Comparison of ENCODE assay signal across 18 mouse cellular contexts in genomic region chr2:168256506-168256905, GRCm38 (mm10). TPM values are rescaled to one million over a fixed set of nuclear protein-coding genes. Genes with fewer than 3 reads are reported as not detected.
"Had no signal": no experiment of that assay in that cellular context is flagged by ENCODE, and none has a peak within 500 bp of the region (broad histone marks: within the 10 kb centered on the region; RNA-seq: fewer than 3 reads in every experiment).

No protein-coding gene starts in this region.

- H3K4me1 ChIP-seq: liver, embryonic 12.5 days; liver, embryonic 15.5 days; lung, embryonic 15.5 days; neural tube, embryonic 12.5 days; neural tube, embryonic 15.5 days; stomach, embryonic 15.5 days had no signal

- H3K4me3 ChIP-seq: limb, embryonic 10.5 days; limb, embryonic 13.5 days; liver, embryonic 12.5 days; liver, embryonic 15.5 days; lung, embryonic 15.5 days; megakaryocyte, embryonic 14.5 days; midbrain, embryonic 10.5 days; neural tube, embryonic 12.5 days; neural tube, embryonic 15.5 days; stomach, embryonic 15.5 days had no signal

- H3K36me3 ChIP-seq: limb, embryonic 10.5 days; limb, embryonic 13.5 days; liver, embryonic 12.5 days; liver, embryonic 15.5 days; lung, embryonic 15.5 days; neural tube, embryonic 12.5 days; neural tube, embryonic 15.5 days; stomach, embryonic 15.5 days had no signal

- H3K9me3 ChIP-seq: limb, embryonic 10.5 days; limb, embryonic 13.5 days; liver, embryonic 12.5 days; liver, embryonic 15.5 days; lung, embryonic 15.5 days; midbrain, embryonic 10.5 days; neural tube, embryonic 12.5 days; neural tube, embryonic 15.5 days; stomach, embryonic 15.5 days had no signal

- H3K27ac ChIP-seq: limb, embryonic 10.5 days; limb, embryonic 13.5 days; liver, embryonic 12.5 days; liver, embryonic 15.5 days; lung, embryonic 15.5 days; midbrain, embryonic 10.5 days; neural tube, embryonic 12.5 days; neural tube, embryonic 15.5 days; stomach, embryonic 15.5 days had no signal

- DNase-seq: liver; lung, adult 18-20 months; lung, postnatal 10 days; midbrain, embryonic 14.5 days; right cerebral cortex, adult 18-20 months; right cerebral cortex, postnatal 25 days; thymus, postnatal 25 days had no signal

- H3K27me3 ChIP-seq: neural tube, embryonic 12.5 days; stomach, embryonic 15.5 days had no signal

- ATAC-seq: liver, embryonic 12.5 days had no signal

- H3K9ac ChIP-seq: limb, embryonic 13.5 days; liver, embryonic 12.5 days; liver, embryonic 15.5 days; lung, embryonic 15.5 days; neural tube, embryonic 12.5 days; neural tube, embryonic 15.5 days; stomach, embryonic 15.5 days had no signal

- H3K4me2 ChIP-seq: limb, embryonic 13.5 days; liver, embryonic 12.5 days; liver, embryonic 15.5 days; lung, embryonic 15.5 days; neural tube, embryonic 12.5 days; neural tube, embryonic 15.5 days; stomach, embryonic 15.5 days had no signal

RNA-seq across cellular contexts. Expression of gene Kcng1, which starts 25.0 kb away (rescaled TPM):
- polyA plus RNA-seq: thymus, postnatal 0 days had no signal
